Mouse (Mus musculus): ENCODE data around the gene Hmg20b. TPM values are rescaled to one million over a fixed set of nuclear protein-coding genes. Genes with fewer than 3 reads are reported as not detected.

The Hmg20b gene
- polyA plus RNA-seq, 1 experiment from 2014 or later, result 46.5 TPM

- Histone ChIP-seq H3K4me3 (peak overlapping the region; percentile 90), H3K27me3 (no peaks in the 10 kb centered on the region), H3K36me3 (peaks cover 66% of the 10 kb centered on the region), H3K4me1 (replicated peaks) (peaks cover 37% of the 10 kb centered on the region), H3K4me2 (peak overlapping the region; percentile 87), H3K9ac (peak overlapping the region; percentile 53), H3K9me3 (no peaks in the 10 kb centered on the region), H3K27ac (replicated peaks) (peak overlapping the region; percentile 89)
- WGBS, result 33% methylated on average over 8 of the region's 8 CpGs
- no peak for ATAC-seq (ENCODE audit: low read depth)
These were observed 31.0 kb downstream of the Hmg20b start for GRCm38 (mm10) chr10:81319330-81319699.

GRCm38 (mm10) chr10:81318589-81319329 lies 31.5 kb downstream of the Hmg20b start:
- Histone ChIP-seq H3K4me3 (peak overlapping the region; percentile 90; the same call in 1 of the 2 replicates), H3K9me3 (no peaks in the 10 kb centered on the region), H3K4me1 (replicated peaks) (peaks cover 37% of the 10 kb centered on the region), H3K27me3 (no peaks in the 10 kb centered on the region), H3K4me2 (peak overlapping the region; percentile 87; the same call in 1 of the 2 replicates), H3K27ac (replicated peaks) (0 out of 2 replicates have a peak overlapping the region, but pooled peaks have one; percentile 89), H3K9ac (peak overlapping the region; percentile 53), H3K36me3 (peaks cover 66% of the 10 kb centered on the region)
- no peak for ATAC-seq (ENCODE audit: low read depth)
- WGBS, result 88% methylated on average over 13 of the region's 13 CpGs

- H3K27me3 ChIP-seq, result no peaks in the 10 kb centered on the region
- peaks cover 33% of the 10 kb centered on the region for H3K4me1 ChIP-seq (replicated peaks)
- peaks cover 66% of the 10 kb centered on the region for H3K36me3 ChIP-seq
- H3K4me2 ChIP-seq, result peak overlapping the region; percentile 27; the same call in 1 of the 2 replicates
- no peak for ATAC-seq (ENCODE audit: low read depth)
- H3K9me3 ChIP-seq, result no peaks in the 10 kb centered on the region
- 0 out of 2 replicates have a peak overlapping the region, but pooled peaks have one; percentile 9 for H3K4me3 ChIP-seq
- WGBS, result 13% methylated on average over 20 of the region's 20 CpGs
- H3K9ac ChIP-seq, result 0 out of 2 replicates have a peak overlapping the region, but pooled peaks have one; percentile 1
- no peak overlapping the region for H3K27ac ChIP-seq (replicated peaks)
These were observed 33.0 kb downstream of the Hmg20b start for GRCm38 (mm10) chr10:81317273-81317672.

GRCm38 (mm10) chr10:81316338-81317060 lies 33.8 kb downstream of the Hmg20b start:
- Histone ChIP-seq H3K9ac (0 out of 2 replicates have a peak overlapping the region, but pooled peaks have one; percentile 1), H3K4me1 (replicated peaks) (peaks cover 25% of the 10 kb centered on the region), H3K27ac (replicated peaks) (no peak overlapping the region), H3K27me3 (no peaks in the 10 kb centered on the region), H3K36me3 (peaks cover 72% of the 10 kb centered on the region), H3K9me3 (no peaks in the 10 kb centered on the region), H3K4me3 (0 out of 2 replicates have a peak overlapping the region, but pooled peaks have one; percentile 9), H3K4me2 (peak overlapping the region; percentile 27; the same call in 1 of the 2 replicates)
- no peak for ATAC-seq (ENCODE audit: low read depth)
- WGBS, result 49% methylated on average over 16 of the region's 16 CpGs

GRCm38 (mm10) chr10:81315587-81315986 lies 34.7 kb downstream of the Hmg20b start:
- no peak overlapping the region for H3K4me3 ChIP-seq
- peaks cover 24% of the 10 kb centered on the region for H3K4me1 ChIP-seq (replicated peaks)
- H3K27me3 ChIP-seq, result no peaks in the 10 kb centered on the region
- H3K36me3 ChIP-seq, result peaks cover 81% of the 10 kb centered on the region
- no peak overlapping the region for H3K27ac ChIP-seq (replicated peaks)
- WGBS, result 91% methylated on average over 16 of the region's 16 CpGs
- no peak for ATAC-seq (ENCODE audit: low read depth)
- no peak overlapping the region for H3K4me2 ChIP-seq
- H3K9ac ChIP-seq, result no peak overlapping the region
- no peaks in the 10 kb centered on the region for H3K9me3 ChIP-seq

- WGBS, result 86% methylated on average over 7 of the region's 7 CpGs
- no peaks in the 10 kb centered on the region for H3K27me3 ChIP-seq
- no peak overlapping the region for H3K4me3 ChIP-seq
- peaks cover 15% of the 10 kb centered on the region for H3K4me1 ChIP-seq (replicated peaks)
- no peak overlapping the region for H3K27ac ChIP-seq (replicated peaks)
- ATAC-seq (ENCODE audit: low read depth), result no peak
- H3K4me2 ChIP-seq, result no peak overlapping the region
- H3K9me3 ChIP-seq, result no peaks in the 10 kb centered on the region
- peaks cover 95% of the 10 kb centered on the region for H3K36me3 ChIP-seq
- H3K9ac ChIP-seq, result no peak overlapping the region
These were observed 36.1 kb downstream of the Hmg20b start for GRCm38 (mm10) chr10:81314201-81314600.

GRCm38 (mm10) chr10:81313581-81313980 lies 36.7 kb downstream of the Hmg20b start:
- 93% methylated on average over 13 of the region's 13 CpGs for WGBS
- no peak overlapping the region for H3K4me3 ChIP-seq
- H3K27me3 ChIP-seq, result no peaks in the 10 kb centered on the region
- no peak overlapping the region for H3K4me2 ChIP-seq
- H3K9ac ChIP-seq, result no peak overlapping the region
- no peak overlapping the region for H3K27ac ChIP-seq (replicated peaks)
- H3K4me1 ChIP-seq (replicated peaks), result peaks cover 9% of the 10 kb centered on the region; the same call in 1 of the 2 replicates
- no peaks in the 10 kb centered on the region for H3K9me3 ChIP-seq
- ATAC-seq (ENCODE audit: low read depth), result no peak
- H3K36me3 ChIP-seq, result peaks cover 98% of the 10 kb centered on the region

- ATAC-seq (ENCODE audit: low read depth), result no peak
- Histone ChIP-seq H3K27me3 (no peaks in the 10 kb centered on the region), H3K36me3 (peaks cover 91% of the 10 kb centered on the region), H3K27ac (replicated peaks) (no peak overlapping the region), H3K9ac (no peak overlapping the region), H3K4me3 (no peak overlapping the region), H3K4me2 (no peak overlapping the region), H3K9me3 (no peaks in the 10 kb centered on the region), H3K4me1 (replicated peaks) (no peaks in the 10 kb centered on the region)
- 88% methylated on average over 5 of the region's 5 CpGs for whole genome bisulfite sequencing
These were observed 40.7 kb downstream of the Hmg20b start for GRCm38 (mm10) chr10:81309571-81309970.

GRCm38 (mm10) chr10:81306837-81307682 lies 43.2 kb downstream of the Hmg20b start:
- Histone ChIP-seq H3K27ac (replicated peaks) (no peak overlapping the region), H3K9ac (no peak overlapping the region), H3K27me3 (no peaks in the 10 kb centered on the region), H3K4me3 (no peak overlapping the region), H3K9me3 (no peaks in the 10 kb centered on the region), H3K36me3 (peaks cover 66% of the 10 kb centered on the region), H3K4me1 (replicated peaks) (peaks cover 18% of the 10 kb centered on the region), H3K4me2 (no peak overlapping the region)
- no peak for ATAC-seq (ENCODE audit: low read depth)
- 94% methylated on average over 21 of the region's 21 CpGs for WGBS

GRCm38 (mm10) chr10:81306173-81306668 lies 44.1 kb downstream of the Hmg20b start:
- Histone ChIP-seq H3K36me3 (peaks cover 58% of the 10 kb centered on the region), H3K9ac (no peak overlapping the region), H3K4me2 (no peak overlapping the region), H3K4me1 (replicated peaks) (peaks cover 24% of the 10 kb centered on the region), H3K27me3 (no peaks in the 10 kb centered on the region), H3K9me3 (no peaks in the 10 kb centered on the region), H3K27ac (replicated peaks) (no peak overlapping the region), H3K4me3 (no peak overlapping the region)
- ATAC-seq (ENCODE audit: low read depth), result no peak
- WGBS, result 94% methylated on average over 12 of the region's 12 CpGs

GRCm38 (mm10) chr10:81305663-81306062 lies 44.6 kb downstream of the Hmg20b start:
- no peak overlapping the region for H3K4me3 ChIP-seq

More at GRCm38 (mm10) chr10:81305663-81306062, 44.6 kb downstream of the Hmg20b start:
- H3K27me3 ChIP-seq, result no peaks in the 10 kb centered on the region
- no peak overlapping the region for H3K9ac ChIP-seq
- H3K9me3 ChIP-seq, result no peaks in the 10 kb centered on the region
- peaks cover 52% of the 10 kb centered on the region for H3K36me3 ChIP-seq
- H3K4me2 ChIP-seq, result no peak overlapping the region
- ATAC-seq (ENCODE audit: low read depth), result no peak
- peaks cover 29% of the 10 kb centered on the region for H3K4me1 ChIP-seq (replicated peaks)
- WGBS, result 94% methylated on average over 14 of the region's 14 CpGs
- no peak overlapping the region for H3K27ac ChIP-seq (replicated peaks)

Data from neural tube, embryonic 13.5 days (tissue).